Mouse (Mus musculus): ENCODE results near the gene Prkce.

GRCm38 (mm10) chr17:86303401-86304243, 136.0 kb downstream of the Prkce start:
- TF ChIP-seq CTCF (IDR thresholded peaks at IDR 0.05; ENCODE audit: insufficient read depth, low read depth, low read length) = no peak
- TF ChIP-seq POLR2A (IDR thresholded peaks at IDR 0.05; ENCODE audit: insufficient read depth, low read depth, low read length) = no peak
